ENCODE assay signal across 18 mouse cellular contexts in the genomic region with DNA sequence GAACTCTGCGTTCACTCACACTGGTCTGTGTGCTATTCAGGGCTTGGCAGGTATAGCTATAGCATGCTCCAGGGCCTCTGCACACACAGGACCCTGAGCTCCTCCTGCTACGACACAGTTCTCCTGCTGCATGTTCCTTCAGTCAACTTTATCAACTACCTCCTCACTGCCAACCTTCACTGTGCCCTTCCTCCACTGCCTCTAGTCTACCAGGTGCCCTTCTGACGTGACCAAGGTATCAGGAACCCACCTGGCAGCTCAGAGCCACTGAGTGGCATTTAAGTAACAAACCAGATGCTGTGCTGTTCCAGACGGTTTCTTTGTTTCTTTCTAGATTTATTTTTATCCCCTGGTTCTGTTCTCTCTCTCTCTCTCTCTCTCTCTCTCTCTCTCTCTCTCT.
"Had no signal": no experiment of that assay in that cellular context is flagged by ENCODE, and none has a peak within 500 bp of the region (broad histone marks: within the 10 kb centered on the region; RNA-seq: fewer than 3 reads in every experiment).

No protein-coding gene starts in this region.

- H3K27me3 ChIP-seq: intestine, embryonic 15.5 days; neural tube, embryonic 13.5 days had no signal

- H3K9ac ChIP-seq: intestine, embryonic 15.5 days; limb, embryonic 13.5 days; liver, embryonic 12.5 days; liver, embryonic 15.5 days; lung, embryonic 15.5 days; neural tube, embryonic 13.5 days; stomach, embryonic 15.5 days had no signal

- DNase-seq: kidney, adult 11 months; kidney, adult 8-10 months; kidney, postnatal 14 days; kidney, postnatal 4 days; left cerebral cortex, postnatal 4 days; liver; lung, adult 18-20 months; lung, postnatal 10 days; lung, postnatal 36 days had no signal

- H3K9me3 ChIP-seq: intestine, embryonic 15.5 days; limb, embryonic 13.5 days; liver, embryonic 12.5 days; liver, embryonic 15.5 days; lung, embryonic 15.5 days; neural tube, embryonic 13.5 days; stomach, embryonic 15.5 days had no signal

- H3K4me3 ChIP-seq: intestine, embryonic 15.5 days; limb, embryonic 13.5 days; liver, embryonic 12.5 days; liver, embryonic 15.5 days; lung, embryonic 15.5 days; myocyte; neural tube, embryonic 13.5 days; stomach, embryonic 15.5 days had no signal

- ATAC-seq: intestine, embryonic 15.5 days; liver, embryonic 12.5 days; midbrain, embryonic 16.5 days had no signal

- H3K36me3 ChIP-seq: intestine, embryonic 15.5 days; limb, embryonic 13.5 days; liver, embryonic 12.5 days; liver, embryonic 15.5 days; lung, embryonic 15.5 days; neural tube, embryonic 13.5 days; stomach, embryonic 15.5 days had no signal

- H3K27ac ChIP-seq: intestine, embryonic 15.5 days; limb, embryonic 13.5 days; liver, embryonic 12.5 days; liver, embryonic 15.5 days; lung, embryonic 15.5 days; neural tube, embryonic 13.5 days; stomach, embryonic 15.5 days had no signal

- H3K4me1 ChIP-seq: lung, embryonic 15.5 days had no signal
